Mouse (Mus musculus): ENCODE data around the gene A3galt2. TPM values are rescaled to one million over a fixed set of nuclear protein-coding genes. Genes with fewer than 3 reads are reported as not detected.

The A3galt2 gene
- polyA plus RNA-seq (2015; fragmentation: Nextera tagmentation; extraction: Ambion mirVana), result 0.38 and 0.53 TPM in 2 replicates

GRCm38 (mm10) chr4:128755064-128755463 lies at the start of gene A3galt2:
Gene A3galt2 (plus strand): TSS chr4:128755364.
- no peaks in the 10 kb centered on the region for H3K27me3 ChIP-seq
- H3K4me2 ChIP-seq, result no peak within 1 kb of the TSS
- peak; percentile 8; the same call in 1 of the 2 replicates for ATAC-seq (ENCODE audit: low FRiP score)
- no peak within 1 kb of the TSS; the same call in 1 of the 2 replicates for H3K9ac ChIP-seq
- peaks cover 9% of the 10 kb centered on the region; the same call in 1 of the 2 replicates for H3K4me1 ChIP-seq (replicated peaks)
- H3K36me3 ChIP-seq, result peaks cover 52% of the 10 kb centered on the region
- H3K9me3 ChIP-seq, result no peaks in the 10 kb centered on the region
- WGBS, result 79% methylated on average over 3 of the region's 3 CpGs
- no peak within 1 kb of the TSS for H3K4me3 ChIP-seq
- peak within 1 kb of the TSS; percentile 78 for H3K27ac ChIP-seq

- Histone ChIP-seq H3K9me3 (no peaks in the 10 kb centered on the region), H3K4me3 (no peak overlapping the region), H3K4me1 (replicated peaks) (peaks cover 32% of the 10 kb centered on the region), H3K4me2 (no peak overlapping the region), H3K9ac (no peak overlapping the region), H3K27me3 (0 out of 2 replicates have a peak, but pooled peaks cover 2% of the 10 kb centered on the region), H3K27ac (no peak overlapping the region), H3K36me3 (peaks cover 33% of the 10 kb centered on the region)
- WGBS, result 23% methylated on average over 9 of the region's 9 CpGs
- no peak for ATAC-seq (ENCODE audit: low FRiP score)
These were observed 48.5 kb upstream of the A3galt2 start for GRCm38 (mm10) chr4:128706626-128707025.

GRCm38 (mm10) chr4:128707384-128707783 lies 47.8 kb upstream of the A3galt2 start:
- 48% methylated on average over 4 of the region's 4 CpGs for WGBS
- ATAC-seq (ENCODE audit: low FRiP score), result no peak
- 0 out of 2 replicates have a peak, but pooled peaks cover 2% of the 10 kb centered on the region for H3K27me3 ChIP-seq
- peaks cover 40% of the 10 kb centered on the region for H3K4me1 ChIP-seq (replicated peaks)
- peaks cover 36% of the 10 kb centered on the region for H3K36me3 ChIP-seq
- no peak overlapping the region for H3K27ac ChIP-seq
- H3K4me2 ChIP-seq, result no peak overlapping the region
- no peaks in the 10 kb centered on the region for H3K9me3 ChIP-seq
- H3K4me3 ChIP-seq, result no peak overlapping the region
- H3K9ac ChIP-seq, result 0 out of 2 replicates have a peak overlapping the region, but pooled peaks have one; percentile 4

GRCm38 (mm10) chr4:128709061-128709780 lies 45.9 kb upstream of the A3galt2 start:
- Histone ChIP-seq H3K27me3 (0 out of 2 replicates have a peak, but pooled peaks cover 2% of the 10 kb centered on the region), H3K36me3 (peaks cover 39% of the 10 kb centered on the region), H3K4me2 (no peak overlapping the region), H3K4me1 (replicated peaks) (peaks cover 48% of the 10 kb centered on the region), H3K9me3 (no peaks in the 10 kb centered on the region), H3K4me3 (no peak overlapping the region), H3K27ac (peak overlapping the region; percentile 26; the same call in 1 of the 2 replicates), H3K9ac (peak overlapping the region; percentile 46; the same call in 1 of the 2 replicates)
- no peak for ATAC-seq (ENCODE audit: low FRiP score)
- WGBS, result 74% methylated on average over 15 of the region's 15 CpGs

- H3K4me1 ChIP-seq (replicated peaks), result peaks cover 50% of the 10 kb centered on the region
- peak overlapping the region; percentile 46; the same call in 1 of the 2 replicates for H3K9ac ChIP-seq
These were observed 45.4 kb upstream of the A3galt2 start for GRCm38 (mm10) chr4:128709781-128710166.

GRCm38 (mm10) chr4:128710286-128710685 lies 44.9 kb upstream of the A3galt2 start:
- Histone ChIP-seq H3K36me3 (peaks cover 39% of the 10 kb centered on the region), H3K27ac (peak overlapping the region; percentile 30; the same call in 1 of the 2 replicates), H3K9me3 (no peaks in the 10 kb centered on the region), H3K9ac (peak overlapping the region; percentile 46; the same call in 1 of the 2 replicates), H3K4me3 (no peak overlapping the region), H3K4me2 (no peak overlapping the region), H3K27me3 (0 out of 2 replicates have a peak, but pooled peaks cover 2% of the 10 kb centered on the region), H3K4me1 (replicated peaks) (peaks cover 55% of the 10 kb centered on the region)
- ATAC-seq (ENCODE audit: low FRiP score), result no peak
- WGBS, result 76% methylated on average over 6 of the region's 6 CpGs

More at GRCm38 (mm10) chr4:128709781-128710166, 45.4 kb upstream of the A3galt2 start:
- 92% methylated on average over 12 of the region's 12 CpGs for WGBS
- Histone ChIP-seq H3K9me3 (no peaks in the 10 kb centered on the region), H3K4me3 (no peak overlapping the region), H3K27ac (peak overlapping the region; percentile 26; the same call in 1 of the 2 replicates), H3K36me3 (peaks cover 39% of the 10 kb centered on the region), H3K4me2 (no peak overlapping the region), H3K27me3 (0 out of 2 replicates have a peak, but pooled peaks cover 2% of the 10 kb centered on the region)
- ATAC-seq (ENCODE audit: low FRiP score), result no peak

- Histone ChIP-seq H3K36me3 (peaks cover 38% of the 10 kb centered on the region), H3K4me2 (no peak overlapping the region), H3K4me3 (no peak overlapping the region), H3K27me3 (0 out of 2 replicates have a peak, but pooled peaks cover 2% of the 10 kb centered on the region), H3K9ac (peak overlapping the region; percentile 46; the same call in 1 of the 2 replicates), H3K27ac (peak overlapping the region; percentile 66), H3K9me3 (no peaks in the 10 kb centered on the region), H3K4me1 (replicated peaks) (peaks cover 60% of the 10 kb centered on the region)
- 81% methylated on average over 9 of the region's 9 CpGs for WGBS
- peak; percentile 25 for ATAC-seq (ENCODE audit: low FRiP score)
These were observed 44.4 kb upstream of the A3galt2 start for GRCm38 (mm10) chr4:128710800-128711199.

- H3K9me3 ChIP-seq, result no peaks in the 10 kb centered on the region
- peaks cover 32% of the 10 kb centered on the region for H3K36me3 ChIP-seq
- peaks cover 68% of the 10 kb centered on the region for H3K4me1 ChIP-seq (replicated peaks)
- 5% methylated on average over 24 of the region's 24 CpGs for WGBS
- H3K4me2 ChIP-seq, result peak overlapping the region; percentile 47
- H3K4me3 ChIP-seq, result peak overlapping the region; percentile 12; the same call in 1 of the 2 replicates
- peak; percentile 37 for ATAC-seq (ENCODE audit: low FRiP score)
- peak overlapping the region; percentile 66 for H3K27ac ChIP-seq
- H3K9ac ChIP-seq, result peak overlapping the region; percentile 46
- H3K27me3 ChIP-seq, result 0 out of 2 replicates have a peak, but pooled peaks cover 2% of the 10 kb centered on the region
These were observed 43.6 kb upstream of the A3galt2 start for GRCm38 (mm10) chr4:128711455-128712135.

- peaks cover 74% of the 10 kb centered on the region for H3K4me1 ChIP-seq (replicated peaks)
These were observed 43.0 kb upstream of the A3galt2 start for GRCm38 (mm10) chr4:128712136-128712655.

GRCm38 (mm10) chr4:128712941-128713340 lies 42.2 kb upstream of the A3galt2 start:
- Histone ChIP-seq H3K4me3 (no peak overlapping the region), H3K27ac (no peak overlapping the region), H3K27me3 (0 out of 2 replicates have a peak, but pooled peaks cover 2% of the 10 kb centered on the region), H3K4me2 (no peak overlapping the region), H3K4me1 (replicated peaks) (peaks cover 81% of the 10 kb centered on the region), H3K9me3 (no peaks in the 10 kb centered on the region), H3K9ac (no peak overlapping the region), H3K36me3 (peaks cover 29% of the 10 kb centered on the region)
- WGBS, result 78% methylated on average over 6 of the region's 6 CpGs
- no peak for ATAC-seq (ENCODE audit: low FRiP score)

More at GRCm38 (mm10) chr4:128712136-128712655, 43.0 kb upstream of the A3galt2 start:
- WGBS, result 39% methylated on average over 13 of the region's 13 CpGs
- peak overlapping the region; percentile 47 for H3K4me2 ChIP-seq
- H3K27ac ChIP-seq, result peak overlapping the region; percentile 66; the same call in 1 of the 2 replicates
- peaks cover 32% of the 10 kb centered on the region for H3K36me3 ChIP-seq
- peak overlapping the region; percentile 40 for H3K9ac ChIP-seq
- no peaks in the 10 kb centered on the region for H3K9me3 ChIP-seq
- 0 out of 2 replicates have a peak, but pooled peaks cover 2% of the 10 kb centered on the region for H3K27me3 ChIP-seq
- no peak for ATAC-seq (ENCODE audit: low FRiP score)
- H3K4me3 ChIP-seq, result peak overlapping the region; percentile 12; the same call in 1 of the 2 replicates

GRCm38 (mm10) chr4:128715241-128716204 lies 39.6 kb upstream of the A3galt2 start:
- no peak overlapping the region; the same call in 1 of the 2 replicates for H3K4me3 ChIP-seq

More at GRCm38 (mm10) chr4:128715241-128716204, 39.6 kb upstream of the A3galt2 start:
- 1% methylated on average over 14 of the region's 14 CpGs for WGBS
- peak overlapping the region; percentile 99 for H3K27ac ChIP-seq
- H3K4me1 ChIP-seq (replicated peaks), result peaks cover 88% of the 10 kb centered on the region
- peak overlapping the region; percentile 43 for H3K4me2 ChIP-seq
- peak; percentile 71 for ATAC-seq (ENCODE audit: low FRiP score)
- H3K9me3 ChIP-seq, result no peaks in the 10 kb centered on the region
- peak overlapping the region; percentile 62 for H3K9ac ChIP-seq
- H3K27me3 ChIP-seq, result no peaks in the 10 kb centered on the region
- H3K36me3 ChIP-seq, result peaks cover 6% of the 10 kb centered on the region
